Mouse (Mus musculus): ENCODE results near the gene Papola. TPM values are rescaled to one million over a fixed set of nuclear protein-coding genes. Genes with fewer than 3 reads are reported as not detected.

Papola gene
- polyA plus RNA-seq, 1 experiment from 2014 or later, result 167 TPM

DNA sequence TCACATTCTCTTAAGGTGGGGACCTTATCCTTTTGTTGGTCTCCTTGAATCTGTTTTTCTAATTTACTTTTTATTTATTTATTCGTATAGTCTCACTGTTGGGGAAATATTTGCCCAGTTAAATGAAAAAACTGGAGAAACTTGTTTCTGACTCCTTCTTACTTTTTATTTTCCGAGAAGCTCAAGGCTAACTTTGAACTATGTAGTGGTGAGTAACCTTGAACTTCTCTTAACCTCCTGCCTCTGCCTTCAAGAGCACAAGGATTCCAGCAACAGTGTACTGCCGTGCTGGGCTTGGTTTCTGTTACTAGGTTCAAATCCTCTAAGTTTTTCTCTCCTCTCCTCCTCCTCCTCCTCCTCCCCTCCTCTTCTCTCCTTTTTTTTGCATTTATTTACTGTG is 22.9 kb upstream of the Papola start:
- no peaks in the 10 kb centered on the region for H3K36me3 ChIP-seq (replicated peaks)
- no peaks in the 10 kb centered on the region for H3K9me3 ChIP-seq
- no peak overlapping the region for H3K4me3 ChIP-seq
- H3K4me1 ChIP-seq, result no peaks in the 10 kb centered on the region
- no peak for ATAC-seq (replicated peaks)
- no peaks in the 10 kb centered on the region for H3K27me3 ChIP-seq (replicated peaks)
- H3K27ac ChIP-seq, result no peak overlapping the region
- no peak overlapping the region for H3K4me2 ChIP-seq
- no peak overlapping the region for H3K9ac ChIP-seq
- 87% methylated on average over 3 of the region's 3 CpGs for WGBS

DNA sequence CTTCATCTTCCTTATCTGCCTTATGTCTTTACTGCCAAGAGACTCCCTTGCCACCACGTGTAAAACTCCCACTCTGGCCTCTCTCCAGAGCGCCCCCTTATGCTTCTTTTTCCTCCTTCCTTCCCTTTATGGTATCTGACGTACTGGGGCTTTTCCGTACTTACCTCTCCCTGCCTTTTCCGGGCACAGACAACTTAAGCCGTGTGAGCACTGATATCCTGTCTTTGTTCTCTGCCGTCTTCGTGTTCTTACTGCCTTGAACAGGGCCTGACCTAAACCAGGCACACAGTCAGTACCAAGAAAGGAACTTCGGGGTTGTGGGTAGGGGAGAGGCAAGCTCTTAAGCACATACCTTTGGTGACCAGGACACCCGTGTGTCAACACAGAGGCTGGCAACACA is 14.8 kb upstream of the Papola start:
- no peak for ATAC-seq (replicated peaks)
- 70% methylated on average over 10 of the region's 10 CpGs for WGBS
- Histone ChIP-seq H3K36me3 (replicated peaks) (no peaks in the 10 kb centered on the region), H3K27ac (no peak overlapping the region), H3K4me3 (no peak overlapping the region), H3K27me3 (replicated peaks) (no peaks in the 10 kb centered on the region), H3K4me1 (no peaks in the 10 kb centered on the region), H3K4me2 (no peak overlapping the region), H3K9ac (no peak overlapping the region), H3K9me3 (no peaks in the 10 kb centered on the region)

DNA sequence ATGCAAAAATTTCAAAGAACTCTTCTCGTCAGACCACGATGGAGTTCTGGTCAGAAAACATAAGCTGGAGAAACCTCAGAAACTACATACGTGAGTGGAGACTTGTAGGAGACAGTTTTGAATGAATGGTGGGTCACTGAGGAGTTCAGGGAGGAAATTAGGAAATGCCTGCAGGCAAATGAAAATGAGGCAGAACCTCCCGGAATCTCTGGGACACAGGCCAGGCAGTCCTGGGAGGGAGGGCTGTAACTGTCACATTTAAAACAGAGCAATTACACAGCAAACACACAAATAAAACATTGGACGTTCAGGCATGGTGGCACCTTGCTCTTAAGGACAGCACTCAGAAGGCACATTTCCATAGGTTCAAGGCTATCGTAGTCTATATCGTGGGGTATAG is 9.6 kb upstream of the Papola start:
- 88% methylated on average over 7 of the region's 7 CpGs for WGBS

DNA sequence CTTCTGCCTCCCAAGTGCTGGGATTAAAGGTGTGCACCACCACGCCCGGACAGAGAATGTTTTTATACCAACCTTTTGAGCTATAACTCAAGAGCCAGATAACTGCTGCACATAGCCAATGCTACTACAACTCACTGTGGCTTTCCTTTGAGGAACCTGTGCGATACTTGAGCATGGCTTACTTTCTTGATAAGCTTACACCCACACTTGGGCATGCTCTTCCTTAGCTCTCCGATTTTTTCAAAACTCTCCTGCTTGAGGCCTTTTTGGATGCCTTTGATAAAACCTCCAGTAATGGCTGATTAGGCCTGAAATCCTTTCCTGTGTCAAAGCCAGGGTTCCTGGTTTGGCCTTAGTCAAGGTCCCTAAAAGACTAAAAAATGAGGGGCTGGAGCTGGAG is 6.8 kb upstream of the Papola start:
- Histone ChIP-seq H3K27ac (no peak overlapping the region), H3K9me3 (no peaks in the 10 kb centered on the region), H3K4me3 (no peak overlapping the region), H3K4me1 (no peaks in the 10 kb centered on the region), H3K4me2 (no peak overlapping the region), H3K9ac (no peak overlapping the region), H3K27me3 (replicated peaks) (no peaks in the 10 kb centered on the region), H3K36me3 (replicated peaks) (no peaks in the 10 kb centered on the region)
- no peak for ATAC-seq (replicated peaks)
- 97% methylated on average over 4 of the region's 4 CpGs for WGBS

More for the DNA sequence above, 9.6 kb upstream of the Papola start:
- no peaks in the 10 kb centered on the region for H3K4me1 ChIP-seq
- no peak for ATAC-seq (replicated peaks)
- no peaks in the 10 kb centered on the region for H3K27me3 ChIP-seq (replicated peaks)
- H3K4me2 ChIP-seq, result no peak overlapping the region
- no peak overlapping the region for H3K27ac ChIP-seq
- H3K4me3 ChIP-seq, result no peak overlapping the region
- H3K36me3 ChIP-seq (replicated peaks), result no peaks in the 10 kb centered on the region
- no peaks in the 10 kb centered on the region for H3K9me3 ChIP-seq
- H3K9ac ChIP-seq, result no peak overlapping the region

DNA sequence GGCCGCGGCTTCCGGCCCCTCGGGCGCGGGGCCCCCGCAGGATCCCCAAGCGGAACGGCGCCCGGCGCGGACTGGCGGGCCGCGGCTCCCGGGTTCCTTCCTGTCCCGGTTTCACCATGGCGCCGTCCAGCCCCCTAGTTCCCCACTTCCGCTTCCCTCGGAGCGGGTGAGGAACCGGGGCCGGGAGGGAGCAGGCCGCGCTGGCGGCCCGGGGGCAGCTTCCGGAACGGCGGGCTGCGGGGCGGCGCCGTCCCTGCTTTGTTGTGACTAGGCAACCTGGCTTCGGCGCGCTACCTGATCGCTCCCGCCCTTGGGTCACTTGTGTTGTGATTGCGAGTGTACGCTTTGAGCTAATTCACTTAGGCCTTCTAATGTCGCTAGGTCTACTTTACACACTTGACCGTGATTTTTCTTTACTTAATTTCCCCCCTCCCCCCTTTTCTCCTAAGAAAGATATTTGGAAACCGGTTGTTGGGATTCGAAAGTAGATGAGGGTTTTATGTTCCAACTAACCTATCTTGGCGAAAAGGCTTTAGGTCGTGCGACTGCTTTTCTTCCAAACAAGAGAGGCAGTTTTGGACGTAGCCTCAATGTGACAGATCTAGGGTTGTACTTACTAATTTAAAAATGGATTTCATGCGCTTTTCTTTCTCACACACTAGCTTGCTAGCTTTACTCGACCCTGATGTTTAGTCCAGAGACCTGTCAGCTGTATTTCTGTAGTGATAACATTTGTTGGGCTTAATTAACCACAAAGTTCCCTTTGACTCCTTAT is 693 bp downstream of the Papola start:
- Histone ChIP-seq H3K27me3 (replicated peaks) (no peaks in the 10 kb centered on the region), H3K4me1 (peaks cover 24% of the 10 kb centered on the region), H3K9me3 (no peaks in the 10 kb centered on the region), H3K36me3 (replicated peaks) (no peaks in the 10 kb centered on the region), H3K4me3 (peak overlapping the region; percentile 95), H3K9ac (peak overlapping the region; percentile 91), H3K27ac (peak overlapping the region; percentile 98), H3K4me2 (peak overlapping the region; percentile 80)
- under 1% methylated on average over 53 of the region's 53 CpGs for WGBS
- peak; percentile 71; the same call in 1 of the 2 replicates for ATAC-seq (replicated peaks)

DNA sequence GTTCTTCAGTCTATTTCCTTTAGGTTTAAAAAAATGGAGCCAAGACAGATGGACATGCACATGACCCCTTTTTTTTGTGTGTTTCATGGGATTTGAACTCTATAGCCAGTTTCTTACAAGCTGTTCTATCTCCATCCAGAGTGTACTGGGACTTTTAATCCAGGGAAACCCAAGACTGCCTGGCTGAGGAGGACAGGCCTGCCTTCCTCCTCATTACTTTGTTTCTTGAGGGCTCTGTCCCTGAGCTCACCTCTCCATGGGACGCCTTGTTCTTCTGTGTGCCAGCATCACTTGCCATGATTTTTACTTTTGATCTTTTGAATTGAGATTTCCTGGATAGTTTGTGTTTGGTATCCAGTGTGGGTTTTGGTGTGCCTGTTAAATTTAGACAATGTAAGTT is 1.6 kb downstream of the Papola start:
- no peaks in the 10 kb centered on the region for H3K27me3 ChIP-seq (replicated peaks)
- H3K4me2 ChIP-seq, result peak overlapping the region; percentile 80
- peak overlapping the region; percentile 95 for H3K4me3 ChIP-seq
- no peaks in the 10 kb centered on the region for H3K36me3 ChIP-seq (replicated peaks)
- H3K4me1 ChIP-seq, result peaks cover 24% of the 10 kb centered on the region
- H3K9ac ChIP-seq, result peak overlapping the region; percentile 91; the same call in 1 of the 2 replicates
- no peak for ATAC-seq (replicated peaks)
- H3K27ac ChIP-seq, result no peak overlapping the region
- no peaks in the 10 kb centered on the region for H3K9me3 ChIP-seq
- 87% methylated on average over 1 of the region's 1 CpGs for WGBS

DNA sequence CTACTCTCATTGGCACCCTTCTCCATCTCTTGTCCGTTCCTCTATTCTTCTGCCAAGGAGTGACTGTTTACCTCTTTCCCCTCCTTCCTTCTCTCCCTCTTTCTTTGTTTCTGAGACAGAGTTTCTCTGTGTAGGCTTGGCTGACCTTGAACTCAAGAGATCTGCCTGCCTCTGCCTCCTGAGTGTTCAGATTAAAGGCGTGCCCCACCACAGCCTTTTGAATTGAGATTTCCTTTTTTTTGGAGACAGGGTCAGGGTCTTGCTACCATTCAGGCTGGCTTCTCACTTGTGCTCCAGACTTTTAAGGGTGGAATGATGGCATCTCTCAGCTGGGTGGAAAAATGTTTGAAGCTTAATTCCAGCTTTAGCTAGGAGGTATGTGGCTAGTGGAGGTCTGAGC is 3.1 kb downstream of the Papola start:
- Histone ChIP-seq H3K27me3 (replicated peaks) (no peaks in the 10 kb centered on the region), H3K27ac (no peak overlapping the region), H3K36me3 (replicated peaks) (no peaks in the 10 kb centered on the region), H3K9me3 (no peaks in the 10 kb centered on the region), H3K4me1 (peaks cover 24% of the 10 kb centered on the region), H3K9ac (no peak overlapping the region), H3K4me2 (no peak overlapping the region), H3K4me3 (no peak overlapping the region)
- no peak for ATAC-seq (replicated peaks)
- WGBS, result 99% methylated on average over 2 of the region's 2 CpGs

DNA sequence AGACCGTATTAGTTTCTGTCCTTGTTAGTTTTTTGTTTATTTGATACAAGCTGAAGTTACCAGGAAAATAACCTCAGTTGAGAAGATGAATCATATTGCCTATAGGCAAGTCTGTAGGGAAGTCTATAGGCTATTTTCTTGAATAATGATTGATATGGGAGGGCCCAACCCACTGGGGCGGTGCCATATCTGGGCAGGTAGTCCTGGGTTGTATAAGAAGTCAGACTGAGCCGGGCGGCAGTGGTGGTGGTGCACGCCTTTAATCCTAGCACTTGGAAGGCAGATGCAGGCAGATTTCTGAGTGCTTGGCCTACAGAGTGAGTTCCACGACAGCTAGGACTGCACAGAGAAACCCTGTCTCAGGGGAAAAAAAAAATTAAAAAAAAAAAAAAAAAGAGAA is 5.4 kb downstream of the Papola start:
- no peak for ATAC-seq (replicated peaks)
- H3K9ac ChIP-seq, result no peak overlapping the region
- 92% methylated on average over 6 of the region's 6 CpGs for WGBS
- H3K4me2 ChIP-seq, result no peak overlapping the region
- no peak overlapping the region for H3K4me3 ChIP-seq
- H3K9me3 ChIP-seq, result no peaks in the 10 kb centered on the region
- peaks cover 20% of the 10 kb centered on the region for H3K4me1 ChIP-seq
- H3K27me3 ChIP-seq (replicated peaks), result no peaks in the 10 kb centered on the region
- no peak overlapping the region for H3K27ac ChIP-seq
- no peaks in the 10 kb centered on the region for H3K36me3 ChIP-seq (replicated peaks)

DNA sequence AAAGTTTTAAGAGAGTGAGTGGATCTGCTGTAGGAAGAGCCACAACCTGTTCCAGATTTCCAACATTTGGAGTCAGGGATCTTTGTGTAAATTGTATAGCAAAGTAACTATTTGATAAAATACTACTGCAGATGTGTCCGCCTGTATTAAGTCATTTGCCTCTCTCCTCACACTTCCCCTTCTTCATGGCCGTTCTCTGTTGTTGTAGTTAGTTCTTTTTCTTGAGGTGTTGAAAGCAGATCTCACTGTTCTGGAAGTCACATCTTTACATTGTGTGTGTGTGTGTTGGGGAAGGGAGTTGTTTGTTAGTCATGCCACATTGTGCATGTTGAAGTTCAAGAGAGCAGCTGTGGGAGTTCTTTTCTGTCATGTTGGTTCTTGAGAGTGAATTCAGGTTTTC is 10.4 kb downstream of the Papola start:
- Histone ChIP-seq H3K4me3 (no peak overlapping the region), H3K4me2 (no peak overlapping the region)
- 95% methylated on average over 2 of the region's 2 CpGs for WGBS

DNA sequence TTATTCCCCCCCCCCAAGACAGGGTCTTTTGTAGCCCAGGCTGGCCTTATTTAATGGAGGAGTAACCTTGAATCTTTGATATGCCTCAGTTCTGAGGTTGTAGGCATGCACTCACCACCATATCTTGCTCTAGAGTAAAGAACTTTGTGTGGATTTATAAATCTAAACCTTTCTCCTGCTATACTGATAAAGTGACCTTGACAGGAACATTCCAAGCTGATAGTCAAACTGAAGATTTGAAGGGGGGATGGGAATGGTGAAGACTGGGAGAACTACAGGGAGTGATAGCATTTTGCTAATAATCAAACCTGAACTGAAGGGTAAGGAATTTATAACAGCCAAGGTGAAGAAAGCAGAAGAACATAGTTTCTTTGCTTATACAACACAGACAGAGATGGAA is 13.5 kb downstream of the Papola start:
- Histone ChIP-seq H3K4me2 (no peak overlapping the region), H3K27ac (no peak overlapping the region), H3K9me3 (no peaks in the 10 kb centered on the region), H3K36me3 (replicated peaks) (no peaks in the 10 kb centered on the region; the same call in 1 of the 2 replicates), H3K27me3 (replicated peaks) (no peaks in the 10 kb centered on the region), H3K4me1 (no peaks in the 10 kb centered on the region), H3K9ac (no peak overlapping the region), H3K4me3 (no peak overlapping the region)
- no peak for ATAC-seq (replicated peaks)

More for the DNA sequence above, 10.4 kb downstream of the Papola start:
- Histone ChIP-seq H3K9me3 (no peaks in the 10 kb centered on the region), H3K27me3 (replicated peaks) (no peaks in the 10 kb centered on the region), H3K4me1 (no peaks in the 10 kb centered on the region), H3K9ac (no peak overlapping the region), H3K36me3 (replicated peaks) (no peaks in the 10 kb centered on the region), H3K27ac (no peak overlapping the region)
- ATAC-seq (replicated peaks), result no peak

DNA sequence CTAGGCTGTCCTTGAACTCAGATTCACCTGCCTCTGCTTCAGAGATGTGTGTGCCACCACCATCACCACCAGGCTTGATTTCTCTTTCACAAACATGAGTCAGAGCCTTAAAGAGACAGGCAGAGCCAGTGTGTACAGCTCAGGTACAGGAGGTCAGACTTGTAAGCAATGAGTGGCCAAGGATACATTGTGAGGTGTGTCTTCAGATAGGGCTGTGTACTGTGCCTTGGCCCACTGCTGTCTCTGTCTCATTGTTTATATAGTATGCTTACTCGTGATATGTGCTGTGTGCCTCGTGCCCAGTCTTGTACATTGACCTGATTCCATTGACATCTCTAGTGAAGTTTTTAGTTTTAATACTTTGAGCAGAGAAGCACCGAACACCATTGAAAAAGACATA is 21.3 kb downstream of the Papola start:
- Histone ChIP-seq H3K4me1 (no peaks in the 10 kb centered on the region), H3K27me3 (replicated peaks) (no peaks in the 10 kb centered on the region), H3K9ac (no peak overlapping the region), H3K27ac (no peak overlapping the region), H3K4me2 (no peak overlapping the region), H3K4me3 (no peak overlapping the region), H3K9me3 (no peaks in the 10 kb centered on the region), H3K36me3 (replicated peaks) (peaks cover 16% of the 10 kb centered on the region; the same call in 1 of the 2 replicates)
- WGBS, result 92% methylated on average over 3 of the region's 3 CpGs
- no peak for ATAC-seq (replicated peaks)

DNA sequence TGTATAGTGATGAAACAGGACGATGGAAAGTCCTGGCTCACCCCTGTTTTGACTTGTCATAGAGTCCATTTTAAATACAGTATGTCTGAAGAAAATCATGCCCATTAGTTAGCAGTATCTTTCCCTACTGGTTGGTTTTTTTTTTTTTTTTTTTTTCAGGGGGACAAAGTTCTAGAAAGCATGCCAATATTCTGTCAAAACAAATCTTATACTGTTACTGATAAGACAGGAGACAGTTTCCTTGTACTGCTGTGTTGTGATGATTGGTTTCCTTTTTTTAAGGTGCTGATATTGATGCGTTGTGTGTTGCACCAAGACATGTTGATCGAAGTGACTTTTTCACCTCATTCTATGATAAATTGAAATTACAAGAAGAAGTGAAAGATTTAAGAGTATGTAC is 21.7 kb downstream of the Papola start:
- Histone ChIP-seq H3K9ac (no peak overlapping the region), H3K4me1 (no peaks in the 10 kb centered on the region), H3K9me3 (no peaks in the 10 kb centered on the region), H3K36me3 (replicated peaks) (peaks cover 19% of the 10 kb centered on the region; the same call in 1 of the 2 replicates), H3K27me3 (replicated peaks) (no peaks in the 10 kb centered on the region), H3K27ac (no peak overlapping the region), H3K4me2 (no peak overlapping the region), H3K4me3 (no peak overlapping the region)
- WGBS, result 98% methylated on average over 3 of the region's 3 CpGs
- ATAC-seq (replicated peaks), result no peak

DNA sequence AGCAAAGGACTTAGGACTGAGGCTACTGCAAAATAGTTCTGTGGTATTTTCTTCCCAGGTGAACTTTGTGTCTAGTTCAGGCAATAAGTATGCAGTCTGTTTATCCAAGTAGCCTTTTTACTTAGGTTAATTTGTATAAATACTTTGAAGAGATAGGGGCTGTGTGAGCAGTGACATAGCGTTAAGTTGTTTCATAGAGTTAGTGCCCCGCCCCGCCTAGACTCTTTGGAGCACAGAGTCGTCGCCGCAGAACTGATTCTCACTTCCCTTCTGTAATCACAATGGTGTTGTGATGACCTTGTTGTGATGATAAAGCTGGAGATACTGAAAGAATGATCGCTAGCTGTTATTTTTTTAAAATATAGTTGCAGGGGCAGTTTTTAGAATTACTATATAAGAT is 22.9 kb downstream of the Papola start:
- no peak overlapping the region for H3K4me2 ChIP-seq
- H3K4me1 ChIP-seq, result no peaks in the 10 kb centered on the region
- peaks cover 19% of the 10 kb centered on the region; the same call in 1 of the 2 replicates for H3K36me3 ChIP-seq (replicated peaks)
- H3K27ac ChIP-seq, result no peak overlapping the region
- H3K9ac ChIP-seq, result no peak overlapping the region
- H3K27me3 ChIP-seq (replicated peaks), result no peaks in the 10 kb centered on the region
- ATAC-seq (replicated peaks), result no peak
- no peak overlapping the region for H3K4me3 ChIP-seq
- WGBS, result 95% methylated on average over 7 of the region's 7 CpGs
- no peaks in the 10 kb centered on the region for H3K9me3 ChIP-seq

Data from midbrain, embryonic 15.5 days (tissue).